Mouse (Mus musculus): ENCODE measurements around the gene Kcnc1. TPM values are rescaled to one million over a fixed set of nuclear protein-coding genes. Genes with fewer than 3 reads are reported as not detected.

Gene Kcnc1
- polyA plus RNA-seq, 1 experiment from 2014 or later, result not detected

DNA sequence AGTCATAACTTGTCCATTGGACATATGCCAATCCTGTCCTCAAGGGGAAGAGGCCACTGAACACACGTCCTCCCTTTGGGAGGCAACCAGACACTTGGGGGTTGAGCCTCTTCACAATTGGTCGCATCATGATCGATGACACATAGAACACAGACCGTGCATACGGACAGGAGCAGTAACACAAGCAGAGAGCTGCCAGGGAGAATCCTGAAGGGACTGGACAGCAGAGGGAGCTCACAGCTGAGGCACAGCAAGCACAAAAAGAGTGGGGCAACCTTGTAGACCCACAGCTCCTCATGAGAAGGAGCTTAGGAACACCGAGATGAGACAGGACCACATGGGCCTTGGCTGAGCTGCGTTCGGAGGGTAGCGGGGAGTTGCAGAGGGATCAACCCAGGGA is 15.7 kb upstream of the Kcnc1 start:
- H3K36me3 ChIP-seq (ENCODE audit: inconsistent target), result no peaks in the 10 kb centered on the region
- H3K79me2 ChIP-seq (ENCODE audit: inconsistent target), result no peaks in the 10 kb centered on the region
- H3K4me3 ChIP-seq (ENCODE audit: inconsistent target), result no peak overlapping the region
- 64% methylated on average over 8 of the region's 9 CpGs for WGBS (ENCODE audit: missing documents)
- no peak overlapping the region for H3K27ac ChIP-seq

DNA sequence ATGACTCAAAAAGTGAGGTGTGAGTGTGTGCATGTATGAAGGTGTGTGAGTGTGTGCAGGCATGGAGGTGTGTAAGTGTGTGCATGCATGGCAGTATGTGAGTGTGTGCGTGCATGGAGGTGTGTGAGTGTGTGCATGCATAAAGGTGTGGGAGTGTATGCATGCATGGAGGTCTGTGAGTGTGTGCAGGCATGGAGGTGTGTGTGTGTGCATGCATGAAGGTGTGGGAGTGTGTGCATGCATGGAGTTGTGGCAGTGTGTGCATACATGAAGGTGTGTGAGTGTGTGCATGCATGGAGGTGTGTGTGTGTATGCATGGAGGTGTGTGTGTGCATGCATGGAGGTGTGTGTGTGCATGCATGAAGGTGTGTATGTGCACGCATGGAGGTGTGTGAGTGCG is 8.9 kb upstream of the Kcnc1 start:
- H3K27ac ChIP-seq, result no peak overlapping the region

DNA sequence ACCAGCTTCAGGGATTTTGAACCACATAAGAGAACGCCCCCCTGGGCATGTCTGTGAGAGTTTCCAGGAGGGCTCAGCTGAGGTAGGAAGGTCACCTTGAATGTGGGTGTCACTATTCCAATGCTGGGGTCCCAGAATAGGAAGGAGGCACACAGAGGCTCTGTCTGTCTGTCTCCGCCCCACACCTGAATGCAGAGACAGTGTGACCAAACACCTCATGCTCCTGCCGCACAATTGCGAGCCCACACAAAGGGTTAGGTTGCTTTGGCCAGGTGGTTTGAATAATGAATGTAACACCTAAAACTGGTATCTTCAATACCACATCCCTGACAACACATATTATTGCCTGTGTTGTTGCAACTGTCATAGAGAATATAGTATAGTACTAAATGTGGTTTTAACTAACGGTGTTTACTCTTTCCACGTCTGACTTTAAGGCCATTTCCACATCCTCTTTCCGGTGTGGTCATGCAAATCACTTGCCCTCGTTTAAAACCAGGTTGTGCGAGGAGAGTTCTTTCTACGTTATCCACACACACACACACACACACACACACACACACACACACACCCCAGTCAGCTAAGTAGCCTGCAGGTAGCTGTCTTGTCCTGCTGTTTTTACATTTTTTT is 6.7 kb upstream of the Kcnc1 start:
- Histone ChIP-seq H3K4me3 (ENCODE audit: inconsistent target) (no peak overlapping the region), H3K79me2 (ENCODE audit: inconsistent target) (no peaks in the 10 kb centered on the region), H3K27ac (no peak overlapping the region), H3K36me3 (ENCODE audit: inconsistent target) (no peaks in the 10 kb centered on the region)
- WGBS (ENCODE audit: missing documents), result 38% methylated on average over 10 of the region's 10 CpGs

More for the DNA sequence above, 8.9 kb upstream of the Kcnc1 start:
- WGBS (ENCODE audit: missing documents), result 92% methylated on average over 3 of the region's 3 CpGs
- no peaks in the 10 kb centered on the region for H3K79me2 ChIP-seq (ENCODE audit: inconsistent target)
- H3K36me3 ChIP-seq (ENCODE audit: inconsistent target), result no peaks in the 10 kb centered on the region
- no peak overlapping the region for H3K4me3 ChIP-seq (ENCODE audit: inconsistent target)

DNA sequence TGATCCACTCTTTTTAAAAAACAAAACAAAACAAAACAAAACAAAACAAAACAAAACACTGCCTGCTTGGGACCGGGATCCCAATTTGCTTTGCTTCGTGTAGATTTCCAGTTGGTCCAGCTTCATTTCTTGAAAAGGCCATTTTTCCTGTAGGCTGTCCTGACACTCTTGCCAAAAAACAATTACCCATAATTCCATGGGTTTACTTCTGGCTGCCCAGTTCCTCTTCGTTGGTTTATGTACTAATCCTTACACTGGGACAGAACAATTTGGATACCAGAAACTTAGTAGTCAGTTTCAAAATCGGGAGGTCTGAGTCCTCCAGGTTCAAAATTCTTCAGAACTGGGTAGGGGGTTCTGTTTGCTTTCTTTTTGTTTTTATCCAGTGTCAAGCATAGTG is 6.1 kb upstream of the Kcnc1 start:
- Histone ChIP-seq H3K4me3 (ENCODE audit: inconsistent target) (no peak overlapping the region), H3K79me2 (ENCODE audit: inconsistent target) (no peaks in the 10 kb centered on the region), H3K36me3 (ENCODE audit: inconsistent target) (no peaks in the 10 kb centered on the region), H3K27ac (no peak overlapping the region)
- 36% methylated on average over 4 of the region's 4 CpGs for WGBS (ENCODE audit: missing documents)

DNA sequence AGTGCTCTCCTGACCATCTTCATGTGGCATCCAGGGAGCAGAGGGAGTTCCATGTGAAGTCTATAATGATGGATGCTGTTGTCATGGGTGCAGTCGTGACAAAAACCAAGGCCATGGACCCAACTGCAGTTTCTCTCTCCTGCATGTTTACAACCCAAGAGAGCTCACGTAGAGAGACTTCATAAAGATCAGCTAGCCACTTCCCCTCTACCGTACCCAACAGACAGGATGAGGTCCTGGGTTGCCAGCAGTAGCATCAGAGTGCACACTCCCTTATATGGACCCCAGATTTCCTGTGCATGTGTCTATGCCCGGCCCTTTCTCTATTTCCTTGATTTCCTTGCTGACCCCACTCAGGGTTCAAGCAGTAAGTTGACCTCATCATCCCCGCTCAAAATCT is 4.6 kb upstream of the Kcnc1 start:
- WGBS (ENCODE audit: missing documents), result 18% methylated on average over 5 of the region's 5 CpGs
- H3K4me3 ChIP-seq (ENCODE audit: inconsistent target), result no peak overlapping the region
- no peaks in the 10 kb centered on the region for H3K36me3 ChIP-seq (ENCODE audit: inconsistent target)
- no peak overlapping the region for H3K27ac ChIP-seq
- H3K79me2 ChIP-seq (ENCODE audit: inconsistent target), result no peaks in the 10 kb centered on the region

DNA sequence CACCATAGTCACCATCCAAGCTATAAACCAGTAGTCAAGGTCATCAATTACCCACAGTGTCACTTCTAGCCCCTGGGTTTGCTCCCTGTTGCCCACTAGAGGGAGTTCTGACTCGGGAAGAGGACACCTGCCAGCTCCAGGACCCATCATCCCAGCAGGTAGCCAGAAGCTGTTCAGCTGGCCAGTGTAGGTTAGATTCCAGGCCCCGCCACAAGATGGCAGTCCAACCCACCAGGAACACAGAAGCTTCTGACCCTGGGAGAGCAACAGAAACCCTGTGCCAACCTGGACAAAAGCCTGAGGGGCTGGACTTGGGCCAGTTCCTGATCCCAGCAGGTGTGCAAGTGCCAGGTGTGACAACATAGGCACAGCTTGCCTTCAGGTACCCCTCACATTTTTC is 3.2 kb upstream of the Kcnc1 start:
- Histone ChIP-seq H3K36me3 (ENCODE audit: inconsistent target) (no peaks in the 10 kb centered on the region), H3K27ac (no peak overlapping the region), H3K4me3 (ENCODE audit: inconsistent target) (no peak overlapping the region), H3K79me2 (ENCODE audit: inconsistent target) (no peaks in the 10 kb centered on the region)
- 0% methylated on average over 2 of the region's 2 CpGs for WGBS (ENCODE audit: missing documents)

DNA sequence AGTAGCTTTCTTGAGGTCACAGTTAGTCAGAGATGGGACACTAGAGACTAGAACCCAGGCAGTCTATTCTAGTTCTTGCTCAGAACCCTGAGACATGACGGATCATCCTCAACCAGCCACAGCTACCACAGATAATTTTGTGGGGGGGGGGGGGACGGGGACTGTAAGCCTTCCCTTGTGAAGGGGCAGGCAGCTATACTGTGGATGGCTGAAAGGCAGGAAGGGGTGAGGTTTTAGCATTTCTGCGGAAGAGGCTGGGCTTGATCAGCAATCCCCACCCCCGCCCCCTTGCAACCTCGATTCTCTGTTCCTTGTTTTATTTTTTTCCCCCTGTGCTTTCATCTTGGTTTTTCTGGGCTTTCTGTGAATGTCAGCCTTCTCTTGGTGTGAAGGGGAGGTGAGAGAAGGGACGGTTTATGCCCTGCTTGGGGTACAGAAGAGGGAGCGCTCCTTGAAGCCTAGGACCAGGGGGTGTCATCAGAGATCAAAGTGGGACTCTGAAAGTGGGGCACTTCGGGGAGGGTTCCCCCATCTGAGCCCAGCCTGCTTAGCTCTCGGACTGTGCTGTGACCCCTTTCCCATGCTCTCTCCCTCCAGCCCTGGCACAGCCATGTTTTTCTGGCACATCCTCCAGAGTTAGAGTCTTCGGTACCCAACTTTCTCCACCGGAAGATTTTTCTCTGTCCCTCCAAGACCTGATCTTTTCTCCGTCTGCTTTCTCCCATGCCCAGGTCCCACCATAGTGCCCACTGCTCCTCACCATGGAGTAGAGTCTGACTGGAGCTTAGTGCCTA is 2.4 kb upstream of the Kcnc1 start:
- 32% methylated on average over 10 of the region's 12 CpGs for WGBS (ENCODE audit: missing documents)
- Histone ChIP-seq H3K36me3 (ENCODE audit: inconsistent target) (no peaks in the 10 kb centered on the region), H3K4me3 (ENCODE audit: inconsistent target) (no peak overlapping the region), H3K27ac (no peak overlapping the region), H3K79me2 (ENCODE audit: inconsistent target) (no peaks in the 10 kb centered on the region)

DNA sequence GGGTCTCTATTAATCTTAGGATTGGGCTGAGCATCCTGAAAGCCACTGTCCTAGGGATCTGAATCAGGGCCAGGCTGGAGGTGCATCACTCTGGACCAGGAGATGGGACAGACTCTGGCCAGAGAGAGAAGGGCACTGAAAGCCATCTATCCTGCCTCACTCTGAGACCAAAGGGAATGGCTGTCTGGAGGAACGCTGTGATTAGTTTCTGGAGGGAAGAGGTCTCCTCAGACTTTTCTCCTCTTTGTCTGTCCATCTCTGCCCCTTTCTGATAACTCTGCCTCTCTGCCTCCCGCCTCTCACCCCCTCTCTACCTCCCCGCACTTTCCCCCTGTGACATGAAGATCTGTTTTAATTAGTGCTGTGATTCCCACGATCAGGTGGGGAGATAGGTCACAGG is 1.4 kb upstream of the Kcnc1 start:
- Histone ChIP-seq H3K36me3 (ENCODE audit: inconsistent target) (no peaks in the 10 kb centered on the region), H3K27ac (no peak overlapping the region), H3K79me2 (ENCODE audit: inconsistent target) (no peaks in the 10 kb centered on the region), H3K4me3 (ENCODE audit: inconsistent target) (no peak overlapping the region)
- WGBS (ENCODE audit: missing documents), result 79% methylated on average over 4 of the region's 4 CpGs

DNA sequence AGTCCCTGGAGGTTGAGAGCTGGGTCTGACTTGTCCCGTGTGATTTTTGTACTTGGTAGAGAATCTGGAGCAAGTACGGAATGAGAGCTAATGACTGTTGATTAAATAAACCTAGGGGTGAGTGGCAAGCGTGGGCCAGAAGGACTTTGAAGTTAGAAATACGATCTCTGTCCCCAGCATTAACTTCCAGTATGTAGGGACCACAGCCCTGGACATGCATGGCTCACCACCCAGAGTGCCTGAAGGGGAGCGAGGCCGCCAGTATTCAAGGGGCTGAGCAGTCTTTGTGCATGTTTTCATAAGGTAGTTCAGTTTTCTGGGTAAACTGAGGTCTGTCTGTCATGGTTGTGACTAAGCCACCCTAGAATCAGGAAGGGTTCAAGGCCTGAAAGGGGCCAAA is 726 bp upstream of the Kcnc1 start:
- H3K27ac ChIP-seq, result no peak overlapping the region
- H3K4me3 ChIP-seq (ENCODE audit: inconsistent target), result no peak overlapping the region
- H3K36me3 ChIP-seq (ENCODE audit: inconsistent target), result no peaks in the 10 kb centered on the region
- no peaks in the 10 kb centered on the region for H3K79me2 ChIP-seq (ENCODE audit: inconsistent target)
- WGBS (ENCODE audit: missing documents), result 43% methylated on average over 6 of the region's 6 CpGs

DNA sequence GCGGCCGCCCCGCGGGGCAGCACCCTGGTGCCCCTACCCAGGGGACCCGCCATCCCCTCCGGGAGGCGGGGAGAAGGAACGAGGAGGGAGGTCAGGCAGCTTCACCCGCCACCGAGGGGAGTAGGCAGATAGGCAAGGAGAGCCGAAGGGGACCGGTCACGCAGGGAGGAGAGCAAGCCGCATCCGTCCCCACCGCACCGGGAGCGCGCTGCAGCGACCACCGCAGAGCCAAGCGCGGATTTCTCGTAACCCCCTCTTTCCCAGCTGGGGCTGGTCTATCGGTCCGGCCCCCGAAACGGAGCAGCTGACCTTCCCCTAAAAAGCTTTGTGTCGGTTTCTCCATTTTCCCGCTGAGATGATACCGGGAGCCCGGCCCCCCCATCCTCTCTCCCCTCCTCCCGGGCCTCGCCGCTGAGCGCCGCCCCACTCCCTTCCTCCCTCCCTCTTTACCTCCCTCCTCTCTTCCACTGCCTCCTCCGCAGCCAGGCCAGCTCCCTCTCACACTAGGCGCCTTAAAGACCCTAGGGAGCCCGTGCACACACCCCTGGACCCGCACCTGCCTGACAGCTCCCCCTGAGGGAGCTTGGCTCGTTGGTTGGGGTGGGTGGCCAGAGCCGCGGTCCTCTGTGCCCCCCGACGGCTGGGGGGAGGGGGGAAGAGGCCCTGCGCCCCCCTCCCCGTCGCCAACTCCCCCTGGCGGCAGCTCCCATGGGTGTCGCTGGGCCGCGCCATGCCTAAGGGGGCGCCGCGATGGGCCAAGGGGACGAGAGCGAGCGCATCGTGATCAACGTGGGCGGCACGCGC is 833 bp downstream of the Kcnc1 start:
- H3K27ac ChIP-seq, result no peak overlapping the region
- 8% methylated on average over 64 of the region's 64 CpGs for WGBS (ENCODE audit: missing documents)
- H3K36me3 ChIP-seq (ENCODE audit: inconsistent target), result no peaks in the 10 kb centered on the region
- H3K4me3 ChIP-seq (ENCODE audit: inconsistent target), result no peak overlapping the region
- no peaks in the 10 kb centered on the region for H3K79me2 ChIP-seq (ENCODE audit: inconsistent target)

DNA sequence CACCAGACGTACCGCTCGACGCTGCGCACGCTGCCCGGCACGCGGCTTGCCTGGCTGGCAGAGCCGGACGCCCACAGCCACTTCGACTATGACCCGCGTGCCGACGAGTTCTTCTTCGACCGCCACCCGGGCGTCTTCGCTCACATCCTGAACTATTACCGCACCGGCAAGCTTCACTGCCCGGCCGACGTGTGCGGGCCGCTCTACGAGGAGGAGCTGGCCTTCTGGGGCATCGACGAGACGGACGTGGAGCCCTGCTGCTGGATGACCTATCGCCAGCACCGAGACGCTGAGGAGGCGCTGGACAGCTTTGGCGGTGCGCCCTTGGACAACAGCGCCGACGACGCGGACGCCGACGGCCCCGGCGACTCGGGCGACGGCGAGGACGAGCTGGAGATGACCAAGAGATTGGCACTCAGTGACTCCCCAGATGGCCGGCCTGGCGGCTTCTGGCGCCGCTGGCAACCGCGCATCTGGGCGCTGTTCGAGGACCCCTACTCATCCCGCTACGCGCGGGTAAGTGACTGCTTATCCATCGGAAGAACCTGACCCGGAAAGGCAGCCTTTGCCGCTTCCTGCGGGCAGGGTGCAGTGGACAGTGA is 1.5 kb downstream of the Kcnc1 start:
- no peaks in the 10 kb centered on the region for H3K36me3 ChIP-seq (ENCODE audit: inconsistent target)
- H3K4me3 ChIP-seq (ENCODE audit: inconsistent target), result no peak overlapping the region
- H3K79me2 ChIP-seq (ENCODE audit: inconsistent target), result no peaks in the 10 kb centered on the region
- WGBS (ENCODE audit: missing documents), result 20% methylated on average over 70 of the region's 70 CpGs
- no peak overlapping the region for H3K27ac ChIP-seq

DNA sequence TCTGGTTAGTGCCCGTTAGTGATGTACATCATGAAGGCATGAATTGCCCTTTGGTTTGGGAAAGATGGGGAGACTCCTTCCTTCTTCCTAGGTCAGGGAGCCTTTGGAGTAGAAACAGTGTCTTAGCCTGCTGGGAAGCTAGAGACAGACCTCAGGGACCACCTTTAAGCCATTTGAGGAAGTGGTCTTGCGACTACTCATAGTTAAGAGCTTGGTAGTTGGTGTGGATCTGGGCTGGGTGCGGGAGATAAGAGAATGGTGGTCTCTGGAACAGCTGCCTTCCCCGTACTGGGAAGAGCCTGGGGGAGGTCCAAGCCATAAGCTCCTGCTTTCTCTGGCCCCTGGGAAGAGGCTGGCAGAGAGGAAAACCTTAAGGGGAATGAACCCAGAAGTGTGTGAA is 2.3 kb downstream of the Kcnc1 start:
- H3K4me3 ChIP-seq (ENCODE audit: inconsistent target), result no peak overlapping the region
- H3K36me3 ChIP-seq (ENCODE audit: inconsistent target), result no peaks in the 10 kb centered on the region
- H3K79me2 ChIP-seq (ENCODE audit: inconsistent target), result no peaks in the 10 kb centered on the region
- no peak overlapping the region for H3K27ac ChIP-seq
- 28% methylated on average over 4 of the region's 4 CpGs for WGBS (ENCODE audit: missing documents)

DNA sequence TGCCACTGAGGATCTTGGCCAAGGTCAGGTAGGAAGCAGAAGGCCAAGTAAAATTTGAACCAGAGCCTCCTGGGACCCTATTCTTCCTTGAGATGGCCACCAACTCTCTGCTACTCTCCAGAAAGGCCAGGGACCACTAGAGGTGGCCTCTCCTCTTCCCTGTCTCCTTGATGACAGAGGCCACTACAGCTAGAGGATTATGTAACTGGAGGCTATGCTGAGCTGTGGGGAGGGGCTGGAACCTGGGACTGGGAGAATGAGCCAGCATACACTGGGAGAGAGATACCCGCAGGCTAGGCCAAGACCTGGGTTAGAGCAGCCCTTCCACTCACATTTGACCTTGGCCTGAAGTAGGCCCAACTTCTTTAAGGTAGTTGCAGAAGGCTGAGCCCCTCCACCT is 3.4 kb downstream of the Kcnc1 start:
- WGBS (ENCODE audit: missing documents), result 90% methylated on average over 1 of the region's 1 CpGs
- H3K79me2 ChIP-seq (ENCODE audit: inconsistent target), result no peaks in the 10 kb centered on the region
- H3K4me3 ChIP-seq (ENCODE audit: inconsistent target), result no peak overlapping the region
- no peak overlapping the region for H3K27ac ChIP-seq
- H3K36me3 ChIP-seq (ENCODE audit: inconsistent target), result no peaks in the 10 kb centered on the region

DNA sequence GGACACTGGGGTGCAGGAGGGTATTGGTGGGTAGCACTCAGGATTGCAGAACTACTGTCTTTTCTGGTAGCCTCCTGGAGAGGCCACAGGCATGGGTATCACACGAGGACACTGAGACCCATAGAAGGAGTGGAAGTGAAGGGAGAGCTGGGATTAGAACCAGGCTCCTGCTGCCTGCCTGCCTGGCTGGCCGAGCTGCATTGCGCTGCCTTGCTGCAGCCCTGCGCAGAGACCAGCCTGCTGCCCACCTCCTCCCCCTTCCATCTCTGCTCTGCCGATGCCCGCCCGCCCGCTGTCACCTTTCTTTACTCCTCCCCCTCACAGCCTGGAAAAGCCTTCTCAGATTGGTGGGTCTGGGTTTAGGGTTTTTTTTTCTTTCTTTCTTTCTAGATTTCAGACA is 4.0 kb downstream of the Kcnc1 start:
- WGBS (ENCODE audit: missing documents), result 68% methylated on average over 8 of the region's 8 CpGs

More for the DNA sequence above, 4.0 kb downstream of the Kcnc1 start:
- Histone ChIP-seq H3K4me3 (ENCODE audit: inconsistent target) (no peak overlapping the region), H3K27ac (no peak overlapping the region), H3K79me2 (ENCODE audit: inconsistent target) (no peaks in the 10 kb centered on the region), H3K36me3 (ENCODE audit: inconsistent target) (no peaks in the 10 kb centered on the region)
